Mouse (Mus musculus) heart, adult 2 months (tissue): Measurements from ENCODE around the gene Odf2.

Source experiments
- CTCF ChIP-seq: fragments of 200-600 bp; IDR thresholded peaks from 2 replicates; pipeline ENCODE4 v1.8.1; 2022; ENCODE audit warnings: antibody characterized with exemption, mild to moderate bottlenecking, moderate library complexity
- EP300 ChIP-seq: fragments of 200-500 bp; IDR thresholded peaks from 2 replicates; pipeline ENCODE4 v1.6.1; 2011; ENCODE audit warnings: low read depth, low read length, control low read depth; ENCODE audit not compliant: insufficient read depth
- POLR2A ChIP-seq: fragments of 200-500 bp; IDR thresholded peaks from 2 replicates; pipeline ENCODE4 v1.6.1; 2011; ENCODE audit warnings: mild to moderate bottlenecking, low read depth, low read length, control low read depth; ENCODE audit not compliant: insufficient read depth

GRCm38 (mm10) chr2:29891773-29892172, 2.8 kb downstream of the Odf2 start:
- TF ChIP-seq POLR2A (no peak), EP300 (no peak), CTCF (no peak)
